Mouse (Mus musculus) forebrain, embryonic 12.5 days (tissue): ENCODE results near the gene Glipr2. TPM values are rescaled to one million over a fixed set of nuclear protein-coding genes. Genes with fewer than 3 reads are reported as not detected.
A peak's percentile ranks its signal among the peaks of the same experiment; 100 is the strongest.

Source experiments
- ATAC-seq: fragments of 200-750 bp; cut with Nextera tagmentation; 2 replicates; pipeline ENCODE4 v1.8.0; 2017; ENCODE audit warnings: moderate TSS enrichment; ENCODE audit not compliant: low FRiP score
- H3K27ac ChIP-seq: fragments of 300-500 bp; sonication (generic); 2 replicates; pipeline ENCODE4 v1.5.1; 2016; ENCODE audit warnings: mild to moderate bottlenecking
- H3K27me3 ChIP-seq: fragments of 300-500 bp; sonication (generic); 2 replicates; pipeline ENCODE4 v1.6.1; 2016; ENCODE audit warnings: mild to moderate bottlenecking
- H3K36me3 ChIP-seq: fragments of 300-500 bp; sonication (generic); replicated peaks from 2 replicates; pipeline ENCODE4 v1.6.1; 2016; ENCODE audit warnings: mild to moderate bottlenecking
- H3K4me1 ChIP-seq: fragments of 300-500 bp; sonication (generic); 2 replicates; pipeline ENCODE4 v1.6.1; 2016
- H3K4me2 ChIP-seq: fragments of 300-500 bp; sonication (generic); 2 replicates; pipeline ENCODE4 v1.6.1; 2016; ENCODE audit warnings: mild to moderate bottlenecking, moderate library complexity
- H3K4me3 ChIP-seq: fragments of 300-500 bp; sonication (generic); replicated peaks from 2 replicates; pipeline ENCODE4 v1.5.1; 2016; ENCODE audit warnings: mild to moderate bottlenecking
- H3K9ac ChIP-seq: fragments of 300-500 bp; sonication (generic); 2 replicates; pipeline ENCODE4 v1.6.1; 2016; ENCODE audit warnings: mild to moderate bottlenecking
- H3K9me3 ChIP-seq: fragments of 300-500 bp; sonication (generic); 2 replicates; pipeline ENCODE4 v1.6.1; 2016
- WGBS: fragments of 180-500 bp; shearing (Covaris S2); methylation state at CpG from one replicate; pipeline ENCODE4 v1.1.7; 2016; 5-methylcytosine and 5-hydroxymethylcytosine counted together
- polyA plus RNA-seq: library from polyadenylated mRNA; unstranded; fragments of >200 nt; fragmentation: Nextera tagmentation; extraction: Ambion mirVana; gene quantifications from 2 replicates; pipeline ENCODE4 v1.2.1, GENCODE M21; 2016

The Glipr2 gene
- polyA plus RNA-seq, 1 experiment from 2014 or later: 61.7 TPM

GRCm38 (mm10) chr4:43957846-43958461, 753 bp downstream of the Glipr2 start:
- Histone ChIP-seq H3K27me3 (peaks cover 27% of the 10 kb centered on the region), H3K4me3 (peak overlapping the region; percentile 70), H3K36me3 (no peaks in the 10 kb centered on the region), H3K9ac (peak overlapping the region; percentile 77), H3K9me3 (no peaks in the 10 kb centered on the region), H3K4me2 (peak overlapping the region; percentile 83), H3K27ac (peak overlapping the region; percentile 82), H3K4me1 (peaks cover 18% of the 10 kb centered on the region)
- WGBS: 0% methylated on average over 26 of the region's 26 CpGs
- peak; percentile 88 for ATAC-seq

- Histone ChIP-seq H3K4me2 (no peak overlapping the region), H3K36me3 (no peaks in the 10 kb centered on the region), H3K27ac (no peak overlapping the region), H3K9ac (no peak overlapping the region), H3K4me1 (peaks cover 21% of the 10 kb centered on the region), H3K4me3 (no peak overlapping the region), H3K9me3 (no peaks in the 10 kb centered on the region), H3K27me3 (peaks cover 27% of the 10 kb centered on the region)
- WGBS: 79% methylated on average over 9 of the region's 9 CpGs
- ATAC-seq: no peak
Measured at GRCm38 (mm10) chr4:43959523-43960179, 2.5 kb downstream of the Glipr2 start.

DNA sequence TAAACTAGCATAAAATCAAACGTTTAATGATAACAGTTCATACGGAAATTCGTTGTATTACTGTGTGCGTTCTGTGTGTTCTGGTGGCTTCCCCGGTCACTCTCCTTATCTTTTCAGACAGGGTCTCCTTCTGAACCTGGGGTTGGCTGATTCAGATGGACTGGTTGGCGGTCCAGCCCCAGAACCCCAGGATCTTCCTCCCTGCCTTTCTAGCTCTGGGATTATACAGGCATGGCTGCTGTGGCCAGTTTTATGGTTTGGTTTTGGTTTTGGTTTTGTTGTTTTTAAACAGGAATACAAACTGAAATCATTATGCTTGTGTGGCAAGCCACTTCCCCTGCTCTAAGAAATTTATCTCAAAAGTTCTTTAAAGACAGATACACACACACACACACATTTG, 3.0 kb downstream of the Glipr2 start:
- WGBS: 91% methylated on average over 6 of the region's 6 CpGs
- no peaks in the 10 kb centered on the region for H3K36me3 ChIP-seq
- no peak overlapping the region for H3K9ac ChIP-seq
- H3K27me3 ChIP-seq: peaks cover 27% of the 10 kb centered on the region
- H3K4me3 ChIP-seq: no peak overlapping the region
- H3K4me2 ChIP-seq: no peak overlapping the region
- H3K9me3 ChIP-seq: no peaks in the 10 kb centered on the region
- H3K27ac ChIP-seq: no peak overlapping the region
- peaks cover 24% of the 10 kb centered on the region for H3K4me1 ChIP-seq
- ATAC-seq: no peak

DNA sequence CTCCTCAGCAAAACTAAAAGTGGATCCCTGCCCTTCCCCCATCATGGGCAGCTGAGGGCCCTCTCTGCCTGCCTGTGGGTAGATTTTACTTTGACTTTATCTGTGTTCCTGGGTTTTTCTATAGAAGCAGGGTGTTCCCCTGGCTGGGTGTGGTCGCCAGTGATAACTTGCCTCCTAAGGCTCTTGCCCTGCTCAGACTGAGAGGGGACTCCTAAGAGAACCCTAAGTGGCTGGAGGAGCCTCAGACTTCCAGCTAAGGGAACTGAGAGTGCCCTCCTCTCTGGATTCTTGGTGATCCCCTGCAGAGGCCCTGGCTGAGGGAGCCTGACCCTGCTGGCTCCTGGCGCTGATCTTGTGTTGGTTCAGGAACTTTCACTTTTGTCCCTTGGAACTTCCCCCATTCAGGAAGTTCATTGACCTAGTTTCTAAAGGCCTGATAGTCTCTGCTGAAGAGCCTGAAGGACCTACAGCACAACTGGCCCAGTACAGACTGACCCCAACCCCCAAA, 7.2 kb downstream of the Glipr2 start:
- no peak overlapping the region for H3K9ac ChIP-seq
- H3K4me2 ChIP-seq: no peak overlapping the region
- no peaks in the 10 kb centered on the region for H3K9me3 ChIP-seq
- peaks cover 16% of the 10 kb centered on the region; the same call in 1 of the 2 replicates for H3K27me3 ChIP-seq
- 43% methylated on average over 2 of the region's 2 CpGs for WGBS
- H3K27ac ChIP-seq: no peak overlapping the region
- no peaks in the 10 kb centered on the region for H3K36me3 ChIP-seq
- H3K4me1 ChIP-seq: peaks cover 19% of the 10 kb centered on the region
- no peak for ATAC-seq
- no peak overlapping the region for H3K4me3 ChIP-seq

- no peak overlapping the region for H3K4me3 ChIP-seq
- peaks cover 24% of the 10 kb centered on the region for H3K4me1 ChIP-seq
- H3K27me3 ChIP-seq: peaks cover 10% of the 10 kb centered on the region; the same call in 1 of the 2 replicates
- ATAC-seq: no peak
- H3K9ac ChIP-seq: no peak overlapping the region
- WGBS: 52% methylated on average over 4 of the region's 4 CpGs
- no peak overlapping the region for H3K27ac ChIP-seq
- H3K4me2 ChIP-seq: no peak overlapping the region
- no peaks in the 10 kb centered on the region for H3K36me3 ChIP-seq
- no peaks in the 10 kb centered on the region for H3K9me3 ChIP-seq
Measured at GRCm38 (mm10) chr4:43964951-43965684, 7.9 kb downstream of the Glipr2 start.

- Histone ChIP-seq H3K4me2 (no peak overlapping the region), H3K36me3 (peaks cover 5% of the 10 kb centered on the region), H3K9ac (no peak overlapping the region), H3K4me3 (no peak overlapping the region), H3K27me3 (peaks cover 10% of the 10 kb centered on the region; the same call in 1 of the 2 replicates), H3K9me3 (no peaks in the 10 kb centered on the region), H3K4me1 (peaks cover 24% of the 10 kb centered on the region), H3K27ac (no peak overlapping the region)
- ATAC-seq: no peak
- WGBS: 77% methylated on average over 7 of the region's 7 CpGs
Measured at GRCm38 (mm10) chr4:43965856-43966535, 8.8 kb downstream of the Glipr2 start.

GRCm38 (mm10) chr4:43968650-43969049, 11.4 kb downstream of the Glipr2 start:
- Histone ChIP-seq H3K9me3 (no peaks in the 10 kb centered on the region), H3K4me3 (no peak overlapping the region), H3K27me3 (peaks cover 6% of the 10 kb centered on the region; the same call in 1 of the 2 replicates), H3K36me3 (peaks cover 6% of the 10 kb centered on the region), H3K27ac (no peak overlapping the region), H3K4me2 (no peak overlapping the region), H3K9ac (no peak overlapping the region), H3K4me1 (peaks cover 42% of the 10 kb centered on the region)
- WGBS: 47% methylated on average over 13 of the region's 13 CpGs
- ATAC-seq: no peak

DNA sequence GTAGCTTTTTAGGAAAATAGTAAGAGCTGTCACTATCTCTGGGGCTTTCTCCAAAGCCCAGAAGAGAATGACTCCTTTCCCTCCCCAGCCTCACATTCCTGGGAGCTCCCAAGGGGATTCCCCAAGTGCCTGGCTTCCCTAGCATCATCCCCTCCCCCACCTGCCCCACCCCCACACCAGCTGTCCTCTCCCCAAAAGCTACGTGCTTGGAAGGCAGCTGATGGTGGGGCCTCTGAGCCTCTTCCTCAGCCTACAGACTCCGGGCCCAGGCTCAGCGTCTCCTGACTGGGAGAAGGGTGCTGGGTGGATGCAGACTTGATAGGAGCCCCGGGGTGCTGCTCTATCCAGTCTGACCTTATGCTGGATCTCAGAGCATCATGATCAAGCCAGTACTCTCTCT, 12.2 kb downstream of the Glipr2 start:
- Histone ChIP-seq H3K4me2 (peak overlapping the region; percentile 13; the same call in 1 of the 2 replicates), H3K36me3 (peaks cover 6% of the 10 kb centered on the region), H3K9ac (no peak overlapping the region), H3K4me3 (no peak overlapping the region), H3K4me1 (peaks cover 43% of the 10 kb centered on the region), H3K27ac (no peak overlapping the region), H3K27me3 (peaks cover 6% of the 10 kb centered on the region; the same call in 1 of the 2 replicates), H3K9me3 (no peaks in the 10 kb centered on the region)
- ATAC-seq: peak; percentile 61
- WGBS: 19% methylated on average over 4 of the region's 4 CpGs

GRCm38 (mm10) chr4:43970393-43971330, 13.5 kb downstream of the Glipr2 start:
- Histone ChIP-seq H3K4me1 (peaks cover 34% of the 10 kb centered on the region), H3K36me3 (peaks cover 6% of the 10 kb centered on the region), H3K4me3 (no peak overlapping the region), H3K4me2 (no peak overlapping the region), H3K27ac (no peak overlapping the region), H3K9me3 (no peaks in the 10 kb centered on the region), H3K9ac (no peak overlapping the region), H3K27me3 (peaks cover 6% of the 10 kb centered on the region; the same call in 1 of the 2 replicates)
- 84% methylated on average over 20 of the region's 20 CpGs for WGBS
- no peak for ATAC-seq

DNA sequence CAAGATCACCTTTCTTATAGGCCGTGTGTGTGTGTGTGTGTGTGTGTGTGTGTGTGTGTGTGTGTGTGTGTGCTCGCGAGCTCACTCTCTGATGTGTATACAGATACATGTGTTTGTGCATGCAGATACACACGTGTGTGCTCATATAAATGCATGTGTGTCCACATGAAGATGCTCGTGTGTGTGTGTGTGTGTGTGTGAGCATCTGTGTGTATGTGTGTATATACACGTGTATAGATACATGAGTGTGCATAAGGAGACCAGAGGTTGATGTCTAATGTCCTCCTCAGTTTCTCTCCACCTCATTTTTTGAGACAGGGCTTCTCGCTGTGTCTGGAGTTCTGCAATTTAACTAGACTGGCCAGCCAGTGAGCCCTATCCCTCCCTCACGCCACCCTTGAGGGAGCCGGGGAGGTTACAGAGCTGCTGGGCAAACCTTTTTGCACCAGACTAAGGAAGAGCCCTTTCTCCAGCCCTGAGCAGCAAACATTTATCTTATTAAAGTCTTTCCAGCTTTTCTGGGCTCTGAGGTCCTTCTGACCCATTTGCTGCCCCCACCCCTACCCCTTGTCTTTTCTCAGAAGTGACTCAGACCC, 14.4 kb downstream of the Glipr2 start:
- Histone ChIP-seq H3K36me3 (peaks cover 6% of the 10 kb centered on the region), H3K27ac (peak overlapping the region; percentile 61), H3K9me3 (no peaks in the 10 kb centered on the region), H3K4me3 (no peak overlapping the region), H3K4me1 (peaks cover 34% of the 10 kb centered on the region), H3K9ac (no peak overlapping the region), H3K27me3 (peaks cover 6% of the 10 kb centered on the region; the same call in 1 of the 2 replicates), H3K4me2 (0 out of 2 replicates have a peak overlapping the region, but pooled peaks have one; percentile 8)
- 69% methylated on average over 9 of the region's 9 CpGs for WGBS
- 0 out of 2 replicates have a peak, but pooled peaks have one; percentile 8 for ATAC-seq
